Mouse (Mus musculus) T-helper 17 cell (primary cell): ENCODE measurements at regions not wholly inside any gene's neighbourhood (a gene's known extent, or its start where the extent isn't known, plus 50 kb on each side); places are given as distances from the start of the nearest gene placed in this dataset.

Experiments used
- in situ Hi-C, 2 experiments: fragments of 300-600 bp; cut with MboI, MseI; formaldehyde crosslinking; loops; 1 replicate in 1 of 2; 2 replicates in 1 of 2; pipeline ENCODE4 v1.15.1; 2025; ENCODE audit warnings: high pct_unique_total_duplicates in 2 of 2

GRCm38 (mm10) chr15:61428818-61429415 is 506.1 kb upstream of the A1bg start:
- in situ Hi-C loops: no loop called here

DNA sequence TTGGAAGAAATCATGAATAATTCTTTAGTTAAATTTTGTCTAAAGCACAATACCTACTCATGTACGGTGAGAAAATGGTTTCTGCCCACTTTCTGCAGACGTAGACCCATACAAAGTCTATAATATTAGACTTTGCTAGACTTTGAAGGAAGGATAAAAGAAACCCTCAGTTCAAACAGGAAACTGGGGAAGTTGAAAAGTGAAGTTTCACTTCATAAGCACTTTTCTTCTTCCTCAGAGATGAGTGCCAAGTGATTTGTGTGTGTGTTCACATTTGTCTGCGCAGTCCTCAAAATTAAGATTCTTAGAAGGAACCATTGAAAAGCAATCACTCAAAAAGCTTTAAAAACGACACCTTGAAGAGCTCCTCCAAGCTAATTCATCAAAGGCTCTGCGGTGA is 500.2 kb upstream of the A1bg start:
- in situ Hi-C loops: no loop called here

GRCm38 (mm10) chr15:61417506-61417905 is 494.7 kb upstream of the A1bg start:
- in situ Hi-C loops: loop anchor here in 1 of 2 experiments (10.0 kb wide), 2 partner anchors 127 to 747 kb away; no protein-coding TSS in a partner anchor

GRCm38 (mm10) chr15:61416841-61417240 is 494.0 kb upstream of the A1bg start:
- in situ Hi-C loops: loop anchor here in 1 of 2 experiments (10.0 kb wide), 2 partner anchors 128 to 748 kb away; no protein-coding TSS in a partner anchor

DNA sequence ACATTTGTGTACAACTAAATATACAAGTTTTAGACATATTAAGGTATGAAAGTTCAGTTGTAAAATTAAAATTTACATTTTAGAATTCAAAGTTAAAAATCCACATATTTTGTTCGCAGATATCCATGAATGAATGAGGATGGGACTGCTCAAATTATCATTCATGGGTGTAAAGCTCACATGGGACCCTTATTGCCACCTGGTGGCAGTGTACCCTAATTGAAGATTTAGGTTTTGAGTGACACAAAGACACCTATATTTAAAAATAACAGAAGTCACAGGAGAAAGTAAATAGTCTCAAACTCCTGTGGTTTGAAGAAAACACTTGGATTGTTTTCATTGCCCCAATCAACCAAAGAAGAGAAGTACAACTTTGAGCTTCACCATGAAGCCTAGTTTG is 492.8 kb upstream of the A1bg start:
- in situ Hi-C loops: loop anchor here in 1 of 2 experiments (10.0 kb wide), 2 partner anchors 129 to 749 kb away; no protein-coding TSS in a partner anchor

GRCm38 (mm10) chr15:61411821-61412220 is 489.0 kb upstream of the A1bg start:
- in situ Hi-C loops: loop anchor here (5.0 to 10.0 kb wide), 4 partner anchors 40 to 753 kb away; no protein-coding TSS in a partner anchor

DNA sequence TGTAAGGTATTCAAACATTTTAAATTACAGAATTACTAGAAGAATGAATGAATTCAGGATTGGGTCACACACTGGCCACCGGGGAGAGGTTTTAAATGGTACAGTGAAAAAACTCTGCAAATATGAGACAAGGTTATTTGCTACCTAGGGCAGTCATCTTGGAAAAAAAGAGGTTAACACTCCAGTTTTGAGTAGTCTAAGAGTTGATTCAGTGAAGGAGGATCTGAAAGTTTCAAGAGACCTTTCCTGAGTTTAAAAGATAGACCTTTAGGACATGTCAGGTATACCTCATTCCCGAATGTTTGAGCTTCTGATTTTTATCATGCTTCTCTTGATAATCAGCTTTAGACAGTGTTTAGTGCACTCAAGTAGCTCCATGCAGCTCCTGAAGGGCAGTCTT is 488.0 kb upstream of the A1bg start:
- in situ Hi-C loops: loop anchor here (5.0 to 10.0 kb wide), 4 partner anchors 42 to 754 kb away; no protein-coding TSS in a partner anchor

GRCm38 (mm10) chr15:61408621-61409020 is 485.8 kb upstream of the A1bg start:
- in situ Hi-C loops: loop anchor here (5.0 to 10.0 kb wide), 3 partner anchors 566 to 1049 kb away; no protein-coding TSS in a partner anchor

- in situ Hi-C loops: loop anchor here in 1 of 2 experiments (10.0 kb wide), 1 partner anchor 574 kb away; no protein-coding TSS in a partner anchor
These were observed 477.9 kb upstream of the A1bg start for GRCm38 (mm10) chr15:61400720-61401119.

DNA sequence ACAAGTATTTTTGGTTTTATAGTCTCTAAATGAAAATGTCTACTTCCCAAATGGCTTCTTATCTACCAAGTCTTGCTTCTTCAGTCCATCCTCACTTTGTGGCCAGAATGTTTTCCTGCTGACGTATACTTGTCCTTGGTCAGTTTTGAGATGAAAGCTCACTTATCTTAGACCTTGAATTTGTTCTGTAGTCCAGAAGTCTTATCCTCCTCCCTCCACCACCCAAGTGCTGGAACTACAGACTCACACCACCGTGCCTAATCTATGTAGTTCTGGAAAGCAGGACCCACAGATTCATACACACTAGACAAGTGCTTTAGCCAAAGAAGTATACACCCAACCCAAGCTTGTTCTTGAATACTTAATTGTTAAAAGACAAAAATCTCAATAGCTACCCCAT is 477.2 kb upstream of the A1bg start:
- in situ Hi-C loops: loop anchor here in 1 of 2 experiments (10.0 kb wide), 1 partner anchor 575 kb away; no protein-coding TSS in a partner anchor

- in situ Hi-C loops: no loop called here
These were observed 476.0 kb upstream of the A1bg start for GRCm38 (mm10) chr15:61398829-61399228.

DNA sequence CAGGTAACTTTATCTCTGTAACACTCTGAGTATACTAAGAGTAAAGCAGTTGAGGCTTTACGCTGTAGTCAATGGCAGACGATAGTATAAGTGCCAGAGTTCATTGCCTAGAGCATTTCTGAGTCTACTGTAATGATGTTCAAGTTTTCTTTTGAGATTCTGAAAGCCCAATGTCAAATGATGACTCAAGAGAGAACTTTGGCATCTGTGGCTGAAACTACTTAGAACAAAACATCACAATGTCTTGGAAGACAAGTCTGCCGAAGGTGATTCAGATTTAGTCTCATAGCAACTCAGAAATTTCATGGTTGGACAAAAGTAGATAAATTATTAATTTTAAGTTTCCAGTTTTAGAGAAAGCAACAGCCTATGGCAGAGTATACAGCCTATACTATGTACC is 474.2 kb upstream of the A1bg start:
- in situ Hi-C loops: no loop called here

GRCm38 (mm10) chr15:61395296-61395826 is 472.5 kb upstream of the A1bg start:
- in situ Hi-C loops: no loop called here

- in situ Hi-C loops: no loop called here
These were observed 457.9 kb upstream of the A1bg start for GRCm38 (mm10) chr15:61380666-61381065.

DNA sequence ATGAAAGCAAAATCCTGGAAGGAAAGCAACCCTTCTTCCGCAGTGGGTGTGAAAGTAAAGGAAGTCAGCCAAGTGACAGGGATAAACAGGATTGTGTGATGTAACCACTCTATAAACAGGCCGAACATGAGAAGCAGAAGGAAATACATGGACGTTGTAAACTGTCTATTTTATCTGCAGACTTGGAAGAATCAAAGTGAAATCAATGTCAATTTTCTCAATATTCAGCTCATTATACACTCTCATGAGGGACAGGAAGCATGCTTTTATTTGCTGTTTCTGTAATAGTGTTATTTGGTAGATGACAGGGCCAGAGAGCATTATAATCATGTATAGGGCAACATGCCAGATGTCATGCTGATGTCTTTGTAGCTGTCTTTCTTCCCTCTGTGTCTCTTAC is 443.5 kb upstream of the A1bg start:
- in situ Hi-C loops: no loop called here

DNA sequence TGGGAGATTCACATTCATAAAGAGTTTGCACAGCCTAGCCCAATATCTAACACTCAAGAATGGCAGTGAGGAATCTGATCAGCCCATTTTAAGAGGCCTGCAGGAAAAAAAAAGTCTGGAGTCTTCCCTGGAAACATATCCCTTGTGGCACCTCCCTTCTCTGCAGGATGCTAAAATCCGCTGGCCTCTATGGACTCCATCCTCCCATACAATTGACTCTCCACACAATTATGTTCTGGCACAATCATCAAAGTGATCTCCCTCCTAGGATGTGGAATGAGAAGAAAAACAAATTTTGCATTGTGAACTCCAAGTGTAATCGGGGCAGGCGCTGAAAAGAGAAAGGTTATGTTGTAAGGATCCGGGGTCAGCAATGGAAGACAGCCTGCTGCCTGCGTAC is 442.7 kb upstream of the A1bg start:
- in situ Hi-C loops: no loop called here

GRCm38 (mm10) chr15:61364461-61364860 is 441.6 kb upstream of the A1bg start:
- in situ Hi-C loops: no loop called here

- in situ Hi-C loops: no loop called here
These were observed 438.4 kb upstream of the A1bg start for GRCm38 (mm10) chr15:61361254-61361653.

DNA sequence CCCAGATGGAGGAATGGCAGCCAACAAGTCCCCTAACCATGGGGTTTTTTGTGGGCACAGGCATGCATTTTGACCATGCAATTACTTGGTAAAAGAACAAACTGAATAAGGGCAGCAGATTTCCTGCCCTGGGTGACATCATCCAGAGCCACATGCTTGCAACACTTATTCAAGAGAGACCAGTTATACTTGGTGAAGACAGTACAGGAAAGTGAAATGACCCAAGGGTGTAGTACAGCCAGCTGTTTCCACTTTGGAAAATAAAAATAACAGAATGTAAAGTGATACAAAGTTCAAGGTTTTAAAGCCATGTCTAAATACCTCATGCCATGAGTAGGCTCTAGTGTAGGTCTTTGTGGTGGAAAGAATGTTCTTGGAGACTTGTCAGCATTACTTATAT is 432.5 kb upstream of the A1bg start:
- in situ Hi-C loops: no loop called here

DNA sequence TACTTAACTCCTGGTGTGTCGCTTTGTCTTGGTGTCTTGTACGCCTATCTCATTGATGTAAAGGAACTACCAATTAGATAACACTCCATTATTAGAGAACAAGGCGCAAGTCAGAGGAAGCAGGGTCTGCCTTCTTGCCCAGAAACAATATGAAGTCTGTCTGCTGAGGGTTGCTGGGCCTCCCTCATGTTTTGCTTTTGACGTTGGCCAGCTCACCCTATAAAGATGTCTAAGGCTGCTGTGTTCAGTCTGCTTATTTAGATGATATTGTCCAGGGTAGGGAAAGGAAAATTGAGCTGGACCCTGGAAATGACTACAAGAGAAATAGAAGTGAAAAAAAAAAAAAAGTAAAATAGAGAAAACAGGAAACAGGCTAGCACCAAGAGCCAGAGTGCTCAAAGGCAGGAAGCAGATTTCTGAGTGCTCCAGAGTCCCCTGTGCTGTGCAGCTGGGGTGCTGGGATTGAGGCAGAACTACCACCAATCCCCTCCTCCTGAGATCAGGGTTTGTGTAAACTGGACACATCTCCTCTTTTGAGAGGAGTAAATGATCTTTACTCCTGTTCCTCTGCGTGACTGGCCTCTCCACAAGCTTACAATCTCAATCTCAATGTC is 429.0 kb upstream of the A1bg start:
- in situ Hi-C loops: no loop called here

DNA sequence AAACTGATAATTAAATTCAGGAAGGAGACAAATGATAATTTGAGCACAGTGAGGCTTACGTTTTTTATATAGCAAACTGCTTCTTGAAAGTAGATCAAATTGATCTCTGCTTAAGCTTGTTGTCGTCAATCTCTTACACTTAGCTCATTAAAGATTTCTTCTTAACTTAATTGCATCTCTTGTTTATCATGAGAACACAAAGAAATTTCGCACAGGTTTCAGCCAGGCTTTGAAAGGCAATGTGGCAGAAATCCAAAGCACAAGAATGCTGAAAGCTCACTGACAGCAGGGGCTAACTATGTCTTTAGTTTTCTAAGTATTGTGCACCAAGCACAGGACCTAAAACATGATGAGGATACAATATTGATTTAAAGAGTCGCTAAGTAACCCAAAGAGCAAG is 422.3 kb upstream of the A1bg start:
- in situ Hi-C loops: no loop called here

GRCm38 (mm10) chr15:61342618-61343017 is 419.8 kb upstream of the A1bg start:
- in situ Hi-C loops: no loop called here

GRCm38 (mm10) chr15:61327925-61328324 is 405.1 kb upstream of the A1bg start:
- in situ Hi-C loops: no loop called here
